Mouse (Mus musculus): ENCODE measurements around the gene Rnf207.

GRCm38 (mm10) chr4:152278986-152279385 lies 39.8 kb downstream of the Rnf207 start:
- TF ChIP-seq POLR2A (IDR thresholded peaks at IDR 0.05; ENCODE audit: control insufficient read depth, low read depth, low read length) (no peak), CTCF (IDR thresholded peaks at IDR 0.05; ENCODE audit: control insufficient read depth, insufficient read depth, insufficient replicate concordance, low read depth, low read length) (no peak)
